Mouse (Mus musculus): ENCODE data around the gene Ncf2. TPM values are rescaled to one million over a fixed set of nuclear protein-coding genes. Genes with fewer than 3 reads are reported as not detected.

Ncf2 gene
- total RNA-seq, 4 experiments from 2014 or later, result 2.0 to 20.9 (median 11.6) TPM

DNA sequence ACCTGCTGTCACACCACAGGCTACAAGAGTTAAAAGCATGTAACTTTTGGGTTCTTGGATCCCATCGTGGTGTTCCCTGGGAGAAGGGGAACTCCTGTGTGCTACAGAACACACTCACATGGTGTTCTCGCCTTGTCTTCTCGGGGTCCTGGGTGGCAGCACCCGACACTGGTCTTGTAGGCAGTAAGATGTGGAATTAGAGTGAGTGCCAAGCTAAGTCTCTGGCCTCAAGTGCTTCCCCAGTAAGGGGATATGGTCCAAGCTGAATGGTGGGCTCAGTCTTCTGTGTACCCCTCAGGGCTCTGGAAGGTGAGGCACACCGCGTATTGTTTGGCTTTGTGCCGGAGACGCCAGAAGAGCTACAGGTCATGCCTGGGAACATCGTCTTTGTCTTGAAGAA lies 30.1 kb downstream of the Ncf2 start:
- no peak for DNase-seq (ENCODE audit: low spot score in 2 of 2)

DNA sequence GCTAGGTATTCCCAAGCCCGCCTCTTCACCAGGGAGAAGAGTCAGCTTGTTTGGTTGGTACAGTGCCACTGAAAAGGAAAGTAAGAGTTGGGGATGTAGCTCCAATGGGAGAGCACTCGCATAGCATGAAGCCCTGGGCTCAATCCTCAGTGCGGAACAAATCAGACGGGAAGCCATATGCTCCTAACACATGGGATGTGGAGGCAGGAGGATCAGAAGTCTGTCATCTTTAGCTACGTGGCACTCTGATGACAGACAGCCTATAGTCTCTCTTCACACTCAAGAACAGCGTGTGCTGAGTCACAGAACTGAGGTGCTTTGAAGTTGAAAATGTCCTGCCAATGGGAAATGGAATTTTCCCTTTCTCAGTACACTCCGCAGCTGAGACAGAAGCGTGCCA lies 31.0 kb downstream of the Ncf2 start:
- DNase-seq (ENCODE audit: low spot score in 2 of 2), result peak; percentile 83 to 84

DNA sequence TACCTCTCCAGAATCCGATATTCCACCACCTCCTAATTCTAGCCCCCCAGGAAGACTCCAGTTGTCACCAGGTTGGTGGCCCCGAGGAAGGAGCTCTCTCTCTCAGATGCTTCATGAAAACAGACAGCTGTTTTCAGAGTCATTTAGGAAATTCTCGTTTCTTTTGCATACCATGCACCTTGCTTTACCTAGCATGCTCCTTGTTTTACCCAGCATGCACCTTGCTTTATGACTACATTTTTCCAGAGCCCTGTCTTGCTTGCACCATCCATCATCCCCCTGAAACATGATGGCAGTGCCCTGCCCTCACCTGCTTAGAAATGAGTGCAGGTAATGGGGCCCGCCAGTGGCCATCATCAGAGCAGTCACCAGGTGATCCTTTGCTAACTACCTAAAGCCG lies 31.6 kb downstream of the Ncf2 start:
- no peak for DNase-seq (ENCODE audit: low spot score in 2 of 2)

DNA sequence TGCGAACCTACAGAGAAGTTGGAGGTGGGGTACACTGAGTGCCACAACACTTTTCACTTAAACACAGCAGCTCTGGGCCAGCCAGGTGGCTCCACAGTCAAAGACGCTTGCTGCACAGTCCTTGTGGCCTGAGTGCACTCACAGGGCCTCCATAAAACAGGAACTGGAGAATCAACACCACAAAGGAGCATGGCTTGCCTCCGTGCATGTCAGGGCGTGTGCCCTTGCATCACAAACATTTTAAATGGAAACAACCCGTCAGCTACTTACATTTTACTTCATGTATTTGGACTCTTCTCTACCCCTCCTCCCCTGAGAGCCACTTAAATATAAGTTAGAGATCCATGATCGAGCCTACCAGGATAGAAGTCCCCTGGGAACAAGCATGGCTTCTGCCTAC lies 32.3 kb downstream of the Ncf2 start:
- DNase-seq (ENCODE audit: low spot score in 2 of 2), result no peak

DNA sequence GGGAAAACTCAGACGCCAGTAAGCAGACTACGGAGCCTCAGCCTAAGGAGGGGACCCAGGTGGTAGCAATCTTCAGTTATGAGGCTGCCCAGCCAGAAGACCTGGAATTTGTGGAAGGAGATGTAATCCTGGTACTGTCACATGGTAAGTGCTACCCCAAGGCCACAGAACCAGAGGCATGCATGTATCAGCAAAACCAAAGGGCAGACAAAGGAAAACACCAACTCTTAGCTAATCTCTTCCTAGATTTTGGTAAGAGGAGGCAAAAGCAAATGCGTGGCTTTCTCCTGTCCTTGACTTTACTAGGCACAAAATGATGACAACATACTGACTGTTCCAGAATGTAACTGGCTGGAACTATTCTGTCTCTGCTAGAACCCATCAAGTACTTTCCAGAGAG lies 35.1 kb downstream of the Ncf2 start:
- DNase-seq (ENCODE audit: low spot score in 2 of 2), result no peak

DNA sequence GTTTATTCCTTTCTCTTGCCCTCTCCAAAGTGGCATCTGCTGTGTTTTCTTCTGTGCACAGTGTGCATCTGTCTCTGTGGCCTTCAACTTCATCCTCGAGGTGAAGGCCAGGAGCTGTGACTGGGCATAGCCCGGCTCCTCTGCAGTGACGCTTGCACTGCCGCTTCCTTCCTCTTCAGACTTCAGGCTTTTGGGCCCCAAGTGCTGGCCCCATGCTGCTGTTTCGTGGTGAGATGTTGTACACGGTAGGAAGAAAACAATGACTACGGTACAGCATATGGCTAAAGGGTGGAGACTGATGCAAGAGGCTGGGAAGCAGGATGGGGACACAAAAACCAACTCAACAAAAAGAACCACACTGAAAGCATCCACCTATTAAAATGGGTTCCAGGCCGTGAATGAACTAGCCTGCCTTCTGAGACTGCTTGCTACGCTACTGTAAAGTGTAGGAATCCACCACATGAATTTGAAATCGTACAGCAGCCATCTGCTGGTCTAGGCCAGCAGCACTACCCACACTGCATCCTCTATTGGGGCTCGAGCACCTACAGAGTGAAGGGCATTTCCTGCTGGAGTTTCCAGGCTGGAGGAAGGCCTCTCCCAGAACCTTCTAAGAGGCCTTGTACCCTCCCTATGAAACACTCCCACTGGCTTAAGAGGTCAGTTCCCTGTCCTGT lies 38.2 kb downstream of the Ncf2 start:
- DNase-seq (ENCODE audit: low spot score in 2 of 2), result no peak

DNA sequence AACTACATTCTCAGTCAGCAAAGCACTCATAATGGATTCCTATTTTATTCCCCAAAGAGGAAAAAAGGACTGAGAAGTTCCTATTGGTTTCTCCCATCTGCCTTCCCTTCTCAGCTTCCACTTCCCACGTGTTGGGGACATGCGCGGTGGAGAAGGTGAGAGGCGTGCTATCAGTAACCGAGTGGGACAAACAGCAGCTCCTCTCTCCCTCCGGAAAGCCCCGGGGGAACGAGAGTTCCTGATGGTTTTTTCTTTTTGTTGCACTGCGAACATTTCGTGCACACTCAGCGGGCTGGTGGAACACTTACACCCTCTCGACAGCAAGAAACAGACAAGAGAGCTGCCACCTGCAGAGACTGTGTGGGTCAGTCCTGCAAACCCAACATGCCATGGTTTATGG lies 38.8 kb downstream of the Ncf2 start:
- peak; percentile 56 to 57 for DNase-seq (ENCODE audit: low spot score in 2 of 2)

DNA sequence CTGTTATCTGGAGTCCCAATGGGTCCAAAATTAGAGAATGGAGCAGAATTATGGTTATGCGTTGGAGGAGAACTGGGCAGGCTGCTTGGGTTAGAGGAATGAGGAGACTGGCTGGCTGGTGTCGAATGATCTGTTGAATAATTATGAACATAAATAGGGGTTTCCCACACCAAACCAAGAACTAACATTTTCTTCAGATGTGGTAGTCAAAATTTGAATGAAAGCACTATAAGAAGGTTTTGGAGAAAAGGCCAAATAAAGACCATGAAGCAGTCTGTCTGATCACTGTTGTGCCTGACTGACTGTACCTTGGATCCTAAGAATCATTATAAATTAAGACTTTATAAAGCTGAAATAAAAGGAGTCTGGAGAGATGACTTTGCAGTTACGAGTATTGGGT lies 40.3 kb downstream of the Ncf2 start:
- DNase-seq (ENCODE audit: low spot score in 2 of 2), result no peak

DNA sequence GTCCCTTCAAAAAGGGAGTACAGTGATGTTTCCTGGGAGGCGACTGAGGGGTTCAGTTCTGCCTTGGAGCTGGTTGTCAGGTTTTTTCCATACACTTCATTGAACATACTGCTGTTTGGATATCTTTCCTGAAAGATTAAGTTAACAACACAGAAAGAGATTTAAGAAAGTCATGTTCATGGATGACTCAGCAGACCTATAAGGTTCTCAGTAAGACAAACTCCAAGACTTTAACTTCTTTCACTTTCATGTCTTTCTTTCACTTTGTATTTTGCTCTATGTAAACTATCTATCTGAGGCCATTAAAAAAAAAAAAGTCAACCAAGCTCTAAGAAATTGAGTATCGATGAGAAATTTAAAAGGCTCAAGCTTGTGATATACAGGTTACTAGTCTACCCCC lies 41.1 kb downstream of the Ncf2 start:
- no peak for DNase-seq (ENCODE audit: low spot score in 2 of 2)

DNA sequence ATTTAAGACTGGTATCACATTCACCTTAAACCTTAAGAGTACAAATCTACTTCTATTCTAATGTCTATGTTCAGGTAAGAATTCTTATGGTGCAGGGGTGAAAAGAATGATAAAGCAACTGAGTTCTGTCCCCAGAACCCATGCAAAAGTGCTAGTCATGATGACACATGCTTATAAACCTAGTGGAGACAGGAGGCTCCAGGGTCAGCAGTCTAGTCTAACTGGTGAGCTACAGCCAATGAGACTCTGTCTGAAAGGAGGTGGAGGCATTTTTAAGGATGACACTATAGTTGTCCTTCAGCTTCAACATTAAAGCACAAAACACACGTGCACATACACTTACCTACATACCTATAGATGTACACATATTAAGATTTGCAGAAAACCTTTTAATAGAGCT lies 44.6 kb downstream of the Ncf2 start:
- no peak for DNase-seq (ENCODE audit: low spot score in 2 of 2)

DNA sequence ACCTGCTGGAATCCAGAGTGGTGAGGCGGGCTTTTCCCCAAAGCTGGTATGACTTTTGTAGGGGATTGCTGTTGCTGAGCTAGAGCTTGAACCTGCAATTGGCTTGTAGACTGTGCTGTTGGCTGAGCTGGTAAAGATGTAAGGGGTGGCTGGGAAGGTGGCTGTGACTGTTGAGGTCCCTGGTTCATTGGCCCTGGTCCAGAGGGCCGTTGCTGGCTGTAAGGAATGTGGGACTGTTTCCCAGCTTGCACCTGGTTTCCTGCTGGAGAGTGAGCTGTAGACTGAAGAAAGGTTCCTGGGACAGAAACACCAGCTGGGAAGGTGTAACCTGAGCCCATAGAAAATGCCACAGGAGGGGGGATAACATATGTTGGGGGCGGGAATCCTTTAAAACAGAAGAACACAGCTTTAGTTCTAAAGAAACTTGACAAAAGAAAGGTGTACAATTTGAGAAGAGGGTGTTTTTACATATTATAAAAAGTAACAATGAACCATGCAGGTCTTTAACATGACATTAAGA lies 45.3 kb downstream of the Ncf2 start:
- DNase-seq (ENCODE audit: low spot score in 2 of 2), result no peak

DNA sequence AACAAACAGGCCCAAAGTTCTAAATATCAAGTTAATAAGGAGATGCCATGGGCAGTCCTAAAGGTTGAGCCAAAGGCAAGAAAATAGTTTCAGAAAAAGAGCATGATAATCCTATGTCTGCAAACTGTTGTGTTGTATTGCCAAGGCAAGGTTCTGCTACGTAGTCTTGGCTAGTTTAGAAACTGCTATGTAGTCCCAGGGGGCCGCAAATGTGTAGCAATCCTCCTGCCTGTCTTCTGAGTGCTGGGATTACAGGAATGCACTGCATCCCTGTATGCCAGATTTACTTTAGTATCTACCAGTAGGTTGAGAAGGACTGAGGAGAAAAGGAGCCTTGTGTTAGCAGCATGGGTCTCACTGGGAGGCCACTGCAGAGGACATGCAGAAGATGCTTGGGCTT lies 46.9 kb downstream of the Ncf2 start:
- DNase-seq (ENCODE audit: low spot score in 2 of 2), result no peak

DNA sequence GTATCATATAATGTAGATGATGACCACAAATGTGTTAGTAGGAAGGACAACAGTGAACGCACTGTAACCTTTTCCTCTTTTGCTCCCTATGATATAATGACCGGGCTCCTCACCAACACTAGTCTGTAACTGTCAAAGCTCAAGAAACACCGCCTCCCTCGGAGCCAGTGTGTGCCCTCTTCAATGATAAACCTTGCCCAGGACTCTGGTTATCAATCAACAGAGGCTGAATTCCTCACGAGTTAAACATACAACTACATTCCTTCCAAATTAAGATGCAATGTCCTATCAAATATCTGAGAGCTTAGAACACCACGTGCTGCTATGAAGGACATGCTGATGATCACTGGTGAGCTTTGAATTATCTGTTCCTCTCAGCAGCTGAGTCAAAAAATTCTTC lies 69.9 kb downstream of the Ncf2 start:
- DNase-seq (ENCODE audit: low spot score in 2 of 2), result no peak

DNA sequence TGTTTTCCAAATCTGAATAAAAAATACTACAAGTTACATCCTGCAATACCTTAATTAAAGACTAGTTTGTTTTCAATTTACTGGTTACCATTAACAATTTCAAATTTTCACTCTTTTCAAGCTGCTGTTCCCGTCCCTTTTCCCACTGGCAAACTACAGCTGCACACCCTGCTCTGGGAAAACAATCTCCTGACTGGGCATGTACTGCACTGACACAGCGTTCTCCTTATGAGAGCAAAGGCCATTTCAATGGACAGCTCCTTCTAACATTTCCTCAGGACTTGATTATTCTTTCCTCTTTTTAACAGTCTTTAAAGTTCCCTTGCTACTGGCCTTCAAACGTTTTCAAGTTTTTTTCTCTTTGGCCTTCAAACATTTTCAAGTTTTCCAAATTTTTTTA lies 71.0 kb downstream of the Ncf2 start:
- DNase-seq (ENCODE audit: low spot score in 2 of 2), result no peak

Other genes starting within 250 kb of the Ncf2 start
- gene Apobec4, start 49.6 kb upstream of the Ncf2 start, total RNA-seq (2022), result not detected
- 100 to 1,000 TPM; 109 to 161 (median 127) TPM for gene Rgl1, start 33.8 kb upstream of the Ncf2 start, total RNA-seq (2022)
- 100 to 1,000 TPM; 167 to 172 (median 171) TPM for gene Arpc5, start 33.7 kb upstream of the Ncf2 start, total RNA-seq (2022)
- 100 to 1,000 TPM in 2 of 4 experiments, 10 to 100 TPM in 2; 79.1 to 117 (median 92.9) TPM for gene Smg7, start 102.5 kb downstream of the Ncf2 start, total RNA-seq (2022)
- 100 to 1,000 TPM; 137 to 148 (median 140) TPM for gene Nmnat2, start 154.8 kb downstream of the Ncf2 start, total RNA-seq (2022)